Mouse (Mus musculus) heart, adult 18-20 months (tissue): ENCODE results near the gene Ppp1r3c. TPM values are rescaled to one million over a fixed set of nuclear protein-coding genes. Genes with fewer than 3 reads are reported as not detected.

ENCODE experiments used
- DNase-seq, 2 experiments: peaks; one replicate each; pipeline ENCODE4 v3.0.0; 2021 to 2022; ENCODE audit warnings: mixed read lengths in 1 of 2
- total RNA-seq, 2 experiments: library from RNA; stranded (reverse); gene quantifications; 2 replicates each; pipeline ENCODE4 v1.2.3; 2021

Gene Ppp1r3c
- total RNA-seq, 2 experiments from 2014 or later: 159 to 201 TPM

GRCm38 (mm10) chr19:36721139-36721538 is 15.3 kb downstream of the Ppp1r3c start:
- no peak for DNase-seq

- DNase-seq: no peak
Measured at GRCm38 (mm10) chr19:36716221-36716620, 20.2 kb downstream of the Ppp1r3c start.

- DNase-seq: no peak
Measured at GRCm38 (mm10) chr19:36715591-36715990, 20.9 kb downstream of the Ppp1r3c start.

- DNase-seq: no peak
Measured at GRCm38 (mm10) chr19:36714492-36714891, 22.0 kb downstream of the Ppp1r3c start.

- peak; percentile 66 to 68 for DNase-seq
Measured at GRCm38 (mm10) chr19:36713092-36713491, 23.4 kb downstream of the Ppp1r3c start.

GRCm38 (mm10) chr19:36706195-36706594 is 30.3 kb downstream of the Ppp1r3c start:
- DNase-seq: no peak

- DNase-seq: peak; percentile 60
Measured at GRCm38 (mm10) chr19:36705286-36706146, 30.9 kb downstream of the Ppp1r3c start.

- DNase-seq: no peak
Measured at GRCm38 (mm10) chr19:36704763-36705162, 31.7 kb downstream of the Ppp1r3c start.

GRCm38 (mm10) chr19:36701809-36702622 is 34.4 kb downstream of the Ppp1r3c start:
- no peak for DNase-seq

- no peak for DNase-seq
Measured at GRCm38 (mm10) chr19:36701366-36701765, 35.1 kb downstream of the Ppp1r3c start.

- DNase-seq: no peak
Measured at GRCm38 (mm10) chr19:36700937-36701336, 35.5 kb downstream of the Ppp1r3c start.

- no peak for DNase-seq
Measured at GRCm38 (mm10) chr19:36699151-36699550, 37.3 kb downstream of the Ppp1r3c start.

GRCm38 (mm10) chr19:36698200-36698599 is 38.3 kb downstream of the Ppp1r3c start:
- peak in 1 of 2 experiments; percentile 52 for DNase-seq

- DNase-seq: peak in 1 of 2 experiments; percentile 30
Measured at GRCm38 (mm10) chr19:36696601-36697122, 39.8 kb downstream of the Ppp1r3c start.

GRCm38 (mm10) chr19:36693530-36693929 is 42.9 kb downstream of the Ppp1r3c start:
- DNase-seq: no peak

GRCm38 (mm10) chr19:36691941-36692340 is 44.5 kb downstream of the Ppp1r3c start:
- DNase-seq: no peak

GRCm38 (mm10) chr19:36691245-36691644 is 45.2 kb downstream of the Ppp1r3c start:
- DNase-seq: no peak

GRCm38 (mm10) chr19:36689205-36689604 is 47.2 kb downstream of the Ppp1r3c start:
- DNase-seq: peak; percentile 70 to 77

GRCm38 (mm10) chr19:36687843-36688637 is 48.4 kb downstream of the Ppp1r3c start:
- DNase-seq: peak; percentile 89 to 92

GRCm38 (mm10) chr19:36687044-36687443 is 49.4 kb downstream of the Ppp1r3c start:
- DNase-seq: peak in 1 of 2 experiments; percentile 12

GRCm38 (mm10) chr19:36686016-36686415 is 50.4 kb downstream of the Ppp1r3c start:
- no peak for DNase-seq

GRCm38 (mm10) chr19:36682560-36682959 is 53.9 kb downstream of the Ppp1r3c start:
- DNase-seq: peak; percentile 72 to 76
